Mouse (Mus musculus) neural tube, embryonic 11.5 days (tissue): ENCODE results near the gene Rbm17. TPM values are rescaled to one million over a fixed set of nuclear protein-coding genes. Genes with fewer than 3 reads are reported as not detected.

Source experiments
- ATAC-seq: fragments of 200-750 bp; cut with Nextera tagmentation; 2 replicates; pipeline ENCODE4 v1.8.0; 2017; ENCODE audit warnings: moderate number of reproducible peaks, mild to moderate bottlenecking, moderate TSS enrichment, moderate library complexity; ENCODE audit not compliant: insufficient read depth, low FRiP score, low TSS enrichment
- DNase-seq: peaks from one replicate; pipeline ENCODE4 v3.0.0-alpha.2; 2015; ENCODE audit warnings: low spot score
- H3K27ac ChIP-seq: fragments of 300-500 bp; sonication (generic); 2 replicates; pipeline ENCODE4 v1.5.1; 2014; ENCODE audit warnings: low read depth, mild to moderate bottlenecking, low read length
- H3K27me3 ChIP-seq: fragments of 300-500 bp; sonication (generic); 2 replicates; pipeline ENCODE4 v1.6.1; 2014; ENCODE audit warnings: mild to moderate bottlenecking, low read length, mixed read lengths; ENCODE audit not compliant: control insufficient read depth, insufficient read depth
- H3K36me3 ChIP-seq: fragments of 300-500 bp; sonication (generic); 2 replicates; pipeline ENCODE4 v1.6.1; 2014; ENCODE audit warnings: mild to moderate bottlenecking, low read length, moderate library complexity, mixed read lengths; ENCODE audit not compliant: control insufficient read depth, insufficient read depth
- H3K4me1 ChIP-seq: fragments of 300-500 bp; sonication (generic); 2 replicates; pipeline ENCODE4 v1.6.1; 2014; ENCODE audit warnings: low read length, mixed read lengths; ENCODE audit not compliant: control insufficient read depth, insufficient read depth
- H3K4me2 ChIP-seq: fragments of 300-500 bp; sonication (generic); 2 replicates; pipeline ENCODE4 v1.6.1; 2014; ENCODE audit warnings: low read depth, mild to moderate bottlenecking, moderate library complexity
- H3K4me3 ChIP-seq: fragments of 300-500 bp; sonication (generic); 2 replicates; pipeline ENCODE4 v1.5.1; 2014; ENCODE audit warnings: low read depth, low read length
- H3K9ac ChIP-seq: fragments of 300-500 bp; sonication (generic); 2 replicates; pipeline ENCODE4 v1.6.1; 2014; ENCODE audit warnings: mild to moderate bottlenecking, low read length
- H3K9me3 ChIP-seq: fragments of 300-500 bp; sonication (generic); 2 replicates; pipeline ENCODE4 v1.6.1; 2016; ENCODE audit warnings: low read length; ENCODE audit not compliant: control insufficient read depth
- WGBS: fragments of 180-500 bp; shearing (Covaris S2); extraction: QIAGEN DNeasy Blood & Tissue Kit; methylation state at CpG from one replicate; pipeline ENCODE4 v1.1.7; 2014; 5-methylcytosine and 5-hydroxymethylcytosine counted together
- polyA plus RNA-seq: library from polyadenylated mRNA; unstranded; fragments of >200 nt; fragmentation: Nextera tagmentation; extraction: Ambion mirVana; gene quantifications from 2 replicates; pipeline ENCODE4 v1.2.1, GENCODE M21; 2014

Rbm17 gene
- 188 and 192 TPM in 2 replicates for polyA plus RNA-seq

- Histone ChIP-seq H3K4me3 (peak within 1 kb of the TSS; percentile 96), H3K27ac (no peak within 1 kb of the TSS), H3K36me3 (no peaks in the 10 kb centered on the region), H3K9me3 (no peaks in the 10 kb centered on the region), H3K27me3 (no peaks in the 10 kb centered on the region), H3K9ac (peak within 1 kb of the TSS; percentile 99), H3K4me2 (peak within 1 kb of the TSS; percentile 59), H3K4me1 (peaks cover 5% of the 10 kb centered on the region; the same call in 1 of the 2 replicates)
- no peak for DNase-seq
- 87% methylated on average over 5 of the region's 5 CpGs for WGBS
- no peak for ATAC-seq
These were observed at the start of gene Rbm17 for GRCm38 (mm10) chr2:11604053-11604452. TSS of gene Rbm17 (minus strand) at chr2:11604153.

GRCm38 (mm10) chr2:11653330-11653729 lies 49.4 kb upstream of the Rbm17 start:
- no peak overlapping the region for H3K4me2 ChIP-seq
- ATAC-seq (no peak), DNase-seq (no peak)
- whole genome bisulfite sequencing: 65% methylated on average over 6 of the region's 6 CpGs
- H3K27ac ChIP-seq: no peak overlapping the region
- no peaks in the 10 kb centered on the region for H3K36me3 ChIP-seq
- H3K9me3 ChIP-seq: no peaks in the 10 kb centered on the region
- no peak overlapping the region for H3K4me3 ChIP-seq
- H3K27me3 ChIP-seq: no peaks in the 10 kb centered on the region
- H3K9ac ChIP-seq: no peak overlapping the region
- H3K4me1 ChIP-seq: no peaks in the 10 kb centered on the region

GRCm38 (mm10) chr2:11652780-11653179 lies 48.8 kb upstream of the Rbm17 start:
- ATAC-seq: no peak
- WGBS: 69% methylated on average over 2 of the region's 2 CpGs
- DNase-seq: no peak
- H3K27me3 ChIP-seq: no peaks in the 10 kb centered on the region
- H3K4me3 ChIP-seq: no peak overlapping the region
- H3K4me1 ChIP-seq: no peaks in the 10 kb centered on the region
- H3K9me3 ChIP-seq: no peaks in the 10 kb centered on the region
- no peaks in the 10 kb centered on the region for H3K36me3 ChIP-seq
- no peak overlapping the region for H3K4me2 ChIP-seq
- H3K9ac ChIP-seq: no peak overlapping the region
- no peak overlapping the region for H3K27ac ChIP-seq

- no peak for DNase-seq
- Histone ChIP-seq H3K27me3 (no peaks in the 10 kb centered on the region), H3K4me3 (no peak overlapping the region), H3K9me3 (no peaks in the 10 kb centered on the region), H3K27ac (no peak overlapping the region), H3K4me2 (no peak overlapping the region), H3K4me1 (no peaks in the 10 kb centered on the region), H3K9ac (no peak overlapping the region), H3K36me3 (no peaks in the 10 kb centered on the region)
- no peak for ATAC-seq
- WGBS: 82% methylated on average over 3 of the region's 3 CpGs
These were observed 48.2 kb upstream of the Rbm17 start for GRCm38 (mm10) chr2:11652196-11652595.

GRCm38 (mm10) chr2:11651476-11651875 lies 47.5 kb upstream of the Rbm17 start:
- H3K4me3 ChIP-seq: no peak overlapping the region
- WGBS: 54% methylated on average over 3 of the region's 3 CpGs
- no peak for DNase-seq
- no peaks in the 10 kb centered on the region for H3K36me3 ChIP-seq
- H3K4me1 ChIP-seq: no peaks in the 10 kb centered on the region
- no peaks in the 10 kb centered on the region for H3K27me3 ChIP-seq
- no peak for ATAC-seq
- H3K27ac ChIP-seq: no peak overlapping the region
- no peak overlapping the region for H3K9ac ChIP-seq
- H3K4me2 ChIP-seq: no peak overlapping the region
- no peaks in the 10 kb centered on the region for H3K9me3 ChIP-seq

GRCm38 (mm10) chr2:11645297-11645696 lies 41.3 kb upstream of the Rbm17 start:
- H3K4me3 ChIP-seq: no peak overlapping the region
- 89% methylated on average over 2 of the region's 2 CpGs for WGBS
- no peaks in the 10 kb centered on the region for H3K4me1 ChIP-seq
- H3K27ac ChIP-seq: no peak overlapping the region
- DNase-seq (no peak), ATAC-seq (no peak)
- no peaks in the 10 kb centered on the region for H3K36me3 ChIP-seq
- no peak overlapping the region for H3K4me2 ChIP-seq
- H3K9me3 ChIP-seq: no peaks in the 10 kb centered on the region
- no peak overlapping the region for H3K9ac ChIP-seq
- H3K27me3 ChIP-seq: no peaks in the 10 kb centered on the region

GRCm38 (mm10) chr2:11644057-11644456 lies 40.1 kb upstream of the Rbm17 start:
- Histone ChIP-seq H3K27ac (no peak overlapping the region), H3K4me1 (no peaks in the 10 kb centered on the region), H3K27me3 (no peaks in the 10 kb centered on the region), H3K36me3 (no peaks in the 10 kb centered on the region), H3K9ac (no peak overlapping the region), H3K4me3 (no peak overlapping the region), H3K4me2 (no peak overlapping the region), H3K9me3 (no peaks in the 10 kb centered on the region)
- no peak for DNase-seq
- ATAC-seq: no peak
- 85% methylated on average over 1 of the region's 1 CpGs for whole genome bisulfite sequencing

- 94% methylated on average over 3 of the region's 3 CpGs for WGBS
- H3K36me3 ChIP-seq: no peaks in the 10 kb centered on the region
- DNase-seq: no peak
These were observed 38.5 kb upstream of the Rbm17 start, which contains the start of gene Il2ra for GRCm38 (mm10) chr2:11642451-11642941. TSS of gene Il2ra (plus strand) at chr2:11642807.

GRCm38 (mm10) chr2:11637115-11637514 lies 33.2 kb upstream of the Rbm17 start:
- no peak overlapping the region for H3K4me3 ChIP-seq
- WGBS: 79% methylated on average over 1 of the region's 1 CpGs
- no peak overlapping the region for H3K9ac ChIP-seq
- no peaks in the 10 kb centered on the region for H3K27me3 ChIP-seq
- H3K4me1 ChIP-seq: no peaks in the 10 kb centered on the region
- no peak for ATAC-seq
- H3K27ac ChIP-seq: no peak overlapping the region
- no peaks in the 10 kb centered on the region for H3K36me3 ChIP-seq
- no peak overlapping the region for H3K4me2 ChIP-seq
- no peak for DNase-seq
- no peaks in the 10 kb centered on the region for H3K9me3 ChIP-seq

More at GRCm38 (mm10) chr2:11642451-11642941, 38.5 kb upstream of the Rbm17 start, which contains the start of gene Il2ra:
- H3K4me1 ChIP-seq: no peaks in the 10 kb centered on the region
- no peaks in the 10 kb centered on the region for H3K27me3 ChIP-seq
- no peak within 1 kb of the TSS for H3K4me2 ChIP-seq
- ATAC-seq: no peak
- H3K9ac ChIP-seq: no peak within 1 kb of the TSS
- no peaks in the 10 kb centered on the region for H3K9me3 ChIP-seq
- H3K27ac ChIP-seq: no peak within 1 kb of the TSS
- H3K4me3 ChIP-seq: no peak within 1 kb of the TSS
